In the genomic region with DNA sequence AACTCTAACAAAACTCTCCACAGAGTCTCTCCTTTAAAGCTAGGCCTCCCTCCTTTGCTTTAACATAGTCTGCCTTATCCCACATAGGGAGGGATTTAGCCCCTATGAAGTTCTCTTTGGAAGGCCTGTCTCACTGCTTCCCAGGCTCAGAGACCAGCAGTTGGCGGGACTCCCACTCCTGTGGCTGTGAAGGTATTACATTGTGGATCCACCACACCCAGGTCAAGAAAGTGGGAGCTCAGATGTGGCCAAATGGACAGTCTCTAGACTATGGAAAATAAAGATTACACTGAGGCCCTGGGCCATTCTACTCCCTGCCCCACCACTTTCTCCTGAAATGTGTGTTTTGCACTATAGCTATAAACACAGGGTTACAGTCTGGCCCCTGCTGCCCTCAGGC, we compare ENCODE assay signal across 21 mouse cellular contexts. TPM values are rescaled to one million over a fixed set of nuclear protein-coding genes. Genes with fewer than 3 reads are reported as not detected.
DNase-seq lines count a peak whose midpoint lies in the region; ATAC-seq and TF ChIP-seq lines count a peak whose summit lies in the region.
"Had no signal": no experiment of that assay in that cellular context is flagged by ENCODE, and none has a peak within 500 bp of the region (broad histone marks: within the 10 kb centered on the region; RNA-seq: fewer than 3 reads in every experiment).

No protein-coding gene starts in this region.

- no peak for TF ChIP-seq POLR2A in limb, embryonic 14.5 days (IDR thresholded peaks at IDR 0.05; ENCODE audit: borderline replicate concordance, extremely low read depth, insufficient read depth, insufficient read length)

- H3K9me3 ChIP-seq in heart, embryonic 12.5 days (replicated peaks): no peaks in the 10 kb centered on the region
- no peaks in the 10 kb centered on the region for H3K9me3 ChIP-seq in limb, embryonic 14.5 days (ENCODE audit: control insufficient read depth, low read length)
- H3K9me3 ChIP-seq in limb, embryonic 10.5 days (replicated peaks): no peaks in the 10 kb centered on the region
- no peaks in the 10 kb centered on the region for H3K9me3 ChIP-seq in intestine, embryonic 16.5 days (ENCODE audit: control insufficient read depth, low read length)
- H3K9me3 ChIP-seq: embryonic facial prominence, embryonic 12.5 days; forebrain, embryonic 12.5 days; heart, embryonic 10.5 days; hindbrain, embryonic 12.5 days; neural tube, embryonic 12.5 days had no signal

- peaks cover 22% of the 10 kb centered on the region for H3K4me1 ChIP-seq in heart, embryonic 12.5 days (replicated peaks)
- peaks cover 13% of the 10 kb centered on the region; the same call in 1 of the 2 replicates for H3K4me1 ChIP-seq in limb, embryonic 14.5 days (ENCODE audit: control insufficient read depth, insufficient read depth, low read length)
- H3K4me1 ChIP-seq in limb, embryonic 10.5 days: no peaks in the 10 kb centered on the region
- peaks cover 9% of the 10 kb centered on the region for H3K4me1 ChIP-seq in intestine, embryonic 16.5 days (ENCODE audit: control insufficient read depth, insufficient read depth, low read length)
- H3K4me1 ChIP-seq: forebrain, embryonic 12.5 days; hindbrain, embryonic 12.5 days had no signal

- H3K36me3 ChIP-seq in heart, embryonic 12.5 days: no peaks in the 10 kb centered on the region
- H3K36me3 ChIP-seq in limb, embryonic 14.5 days (ENCODE audit: control insufficient read depth, insufficient read depth, low read length): no peaks in the 10 kb centered on the region
- no peaks in the 10 kb centered on the region for H3K36me3 ChIP-seq in limb, embryonic 10.5 days
- no peaks in the 10 kb centered on the region for H3K36me3 ChIP-seq in intestine, embryonic 16.5 days (ENCODE audit: control insufficient read depth, insufficient read depth, low read length)
- H3K36me3 ChIP-seq: embryonic facial prominence, embryonic 12.5 days; forebrain, embryonic 12.5 days; heart, embryonic 10.5 days; hindbrain, embryonic 12.5 days; neural tube, embryonic 12.5 days had no signal

- ATAC-seq in heart, embryonic 12.5 days (ENCODE audit: insufficient number of reproducible peaks, low FRiP score): 0 out of 2 replicates have a peak, but pooled peaks have one; percentile 4
- no peak for ATAC-seq in limb, embryonic 14.5 days (ENCODE audit: low FRiP score, low read depth)
- ATAC-seq in intestine, embryonic 16.5 days: peak; percentile 9; the same call in 1 of the 2 replicates
- no peak for ATAC-seq in CD4-positive, CD25-positive, alpha-beta regulatory T cell, adult 4 months

- H3K4me2 ChIP-seq in heart, embryonic 12.5 days: no peak overlapping the region
- no peak overlapping the region for H3K4me2 ChIP-seq in limb, embryonic 14.5 days (replicated peaks; ENCODE audit: low read depth, low read length, severe bottlenecking)
- H3K4me2 ChIP-seq in intestine, embryonic 16.5 days (ENCODE audit: low read depth, low read length): no peak overlapping the region
- H3K4me2 ChIP-seq: embryonic facial prominence, embryonic 12.5 days; forebrain, embryonic 12.5 days; hindbrain, embryonic 12.5 days; neural tube, embryonic 12.5 days had no signal

- WGBS in heart, embryonic 12.5 days: 77% methylated on average over 1 of the region's 1 CpGs
- 82% methylated on average over 1 of the region's 1 CpGs for WGBS in limb, embryonic 14.5 days
- 77% methylated on average over 1 of the region's 1 CpGs for WGBS in limb, embryonic 10.5 days
- WGBS in intestine, embryonic 16.5 days: 84% methylated on average over 1 of the region's 1 CpGs

- peak; percentile 39 to 50 for DNase-seq in cerebellum, postnatal 10 days
- no peak for DNase-seq in cerebellum, postnatal 4 days (ENCODE audit: low spot score in 2 of 2)
- no peak for DNase-seq in heart, postnatal 10 days
- no peak for DNase-seq in limb, embryonic 14.5 days (ENCODE audit: low spot score)
- no peak for DNase-seq in limb, embryonic 10.5 days (ENCODE audit: low spot score)
- DNase-seq: adrenal gland, postnatal 25 days; lung, postnatal 4 days; midbrain, embryonic 14.5 days; right cerebral cortex, postnatal 25 days; spleen, adult 18-20 months; thymus, postnatal 25 days had no signal

- no peak overlapping the region for H3K4me3 ChIP-seq in heart, embryonic 12.5 days
- no peak overlapping the region for H3K4me3 ChIP-seq in limb, embryonic 14.5 days (replicated peaks; ENCODE audit: low read length)
- no peak overlapping the region for H3K4me3 ChIP-seq in limb, embryonic 10.5 days
- H3K4me3 ChIP-seq in intestine, embryonic 16.5 days (ENCODE audit: low read length): no peak overlapping the region
- H3K4me3 ChIP-seq: embryonic facial prominence, embryonic 12.5 days; erythroblast, embryonic 14.5 days; forebrain, embryonic 12.5 days; heart, embryonic 10.5 days; hindbrain, embryonic 12.5 days; neural tube, embryonic 12.5 days had no signal

- no peak overlapping the region for H3K9ac ChIP-seq in heart, embryonic 12.5 days
- H3K9ac ChIP-seq in limb, embryonic 14.5 days (ENCODE audit: low read depth, low read length, severe bottlenecking): no peak overlapping the region
- no peak overlapping the region for H3K9ac ChIP-seq in intestine, embryonic 16.5 days (ENCODE audit: low read depth, low read length)
- H3K9ac ChIP-seq: embryonic facial prominence, embryonic 12.5 days; forebrain, embryonic 12.5 days; hindbrain, embryonic 12.5 days; liver, embryonic 14.5 days; neural tube, embryonic 12.5 days had no signal

- no peaks in the 10 kb centered on the region for H3K27me3 ChIP-seq in heart, embryonic 12.5 days (replicated peaks)
- H3K27me3 ChIP-seq in limb, embryonic 14.5 days (ENCODE audit: control insufficient read depth, insufficient read depth, low read length): no peaks in the 10 kb centered on the region
- H3K27me3 ChIP-seq in limb, embryonic 10.5 days (ENCODE audit: low read depth, poor library complexity, severe bottlenecking): no peaks in the 10 kb centered on the region
- H3K27me3 ChIP-seq in intestine, embryonic 16.5 days (replicated peaks; ENCODE audit: control insufficient read depth, insufficient read depth, low read length): no peaks in the 10 kb centered on the region
- H3K27me3 ChIP-seq: embryonic facial prominence, embryonic 12.5 days; forebrain, embryonic 12.5 days; hindbrain, embryonic 12.5 days; neural tube, embryonic 12.5 days had no signal

- no peak overlapping the region for H3K27ac ChIP-seq in heart, embryonic 12.5 days (ENCODE audit: poor library complexity, severe bottlenecking)
- 0 out of 2 replicates have a peak overlapping the region, but pooled peaks have one; percentile 5 for H3K27ac ChIP-seq in limb, embryonic 14.5 days (replicated peaks; ENCODE audit: low read depth, low read length)
- no peak overlapping the region for H3K27ac ChIP-seq in limb, embryonic 10.5 days
- no peak overlapping the region for H3K27ac ChIP-seq in intestine, embryonic 16.5 days (ENCODE audit: low read length)
- H3K27ac ChIP-seq: embryonic facial prominence, embryonic 12.5 days; forebrain, embryonic 12.5 days; heart, embryonic 10.5 days; hindbrain, embryonic 12.5 days; liver, embryonic 14.5 days; neural tube, embryonic 12.5 days had no signal

- intact Hi-C loops in heart, postnatal 10 days (cut with DNase I): no loop called here

RNA-seq across cellular contexts. Expression of gene Adcy9, which starts 53.0 kb away (rescaled TPM):
- 0.88 and 1.4 TPM in 2 replicates for polyA plus RNA-seq in heart, embryonic 12.5 days (2016; fragmentation: Nextera tagmentation; extraction: Ambion mirVana)
- total RNA-seq in heart, postnatal 10 days (2021): 10 to 100 TPM; 20.8 to 21.6 TPM
- polyA plus RNA-seq in limb, embryonic 14.5 days (2012; rRNA removed): 3.2 and 4.1 TPM in 2 replicates
- 2.4 and 2.7 TPM in 2 replicates for polyA plus RNA-seq in limb, embryonic 14.5 days (2014; fragmentation: Nextera tagmentation; extraction: Ambion mirVana)
- 0.26 and 0.41 TPM in 2 replicates for polyA plus RNA-seq in limb, embryonic 10.5 days (2016; fragmentation: Nextera tagmentation; extraction: Ambion mirVana)
- polyA plus RNA-seq in intestine, embryonic 16.5 days (2015; fragmentation: Nextera tagmentation; extraction: Ambion mirVana): 1.2 and 1.3 TPM in 2 replicates
- under 1 TPM; 0.52 to 0.70 TPM for polyA plus RNA-seq in CD4-positive, CD25-positive, alpha-beta regulatory T cell, adult 4 months (2017; shearing (Covaris generic))
- polyA plus RNA-seq: erythroblast, embryonic 14.5 days had no signal

Comparison
In these comparisons a context has a peak if more than half of its experiments do, and no peak if none do; other contexts are left out.
1. DNase-seq: peak in cerebellum, postnatal 10 days (2 of 2); none in cerebellum, postnatal 4 days (0 of 2), heart, postnatal 10 days (0 of 2), limb, embryonic 14.5 days (single experiment) and limb, embryonic 10.5 days (single experiment).
2. ATAC-seq: peak in heart, embryonic 12.5 days (single experiment) and intestine, embryonic 16.5 days (single experiment); none in limb, embryonic 14.5 days (single experiment) and CD4-positive, CD25-positive, alpha-beta regulatory T cell, adult 4 months (single experiment).